ENCODE assay signal across 8 mouse cellular contexts in genomic region chr2:66041917-66042419, GRCm38 (mm10).
DNase-seq lines count a peak whose midpoint lies in the region; ATAC-seq and TF ChIP-seq lines count a peak whose summit lies in the region.

No protein-coding gene starts in this region.

- peak; percentile 56; the same call in 1 of the 2 replicates for ATAC-seq in embryonic facial prominence, embryonic 13.5 days (ENCODE audit: insufficient number of reproducible peaks, insufficient read depth, low FRiP score, low TSS enrichment, low read depth)
- peak; percentile 69; the same call in 1 of the 2 replicates for ATAC-seq in neural tube, embryonic 14.5 days (ENCODE audit: low read depth)

- no peaks in the 10 kb centered on the region for H3K4me1 ChIP-seq in ES-Bruce4 (ENCODE audit: control insufficient read depth, insufficient read depth, low read length)
- H3K4me1 ChIP-seq in embryonic facial prominence, embryonic 13.5 days: no peaks in the 10 kb centered on the region
- H3K4me1 ChIP-seq in neural tube, embryonic 14.5 days (ENCODE audit: control insufficient read depth, insufficient read depth, low read length): no peaks in the 10 kb centered on the region; the same call in 1 of the 2 replicates

- TF ChIP-seq POLR2A in ES-Bruce4 (IDR thresholded peaks at IDR 0.05; ENCODE audit: insufficient read depth, low read length): no peak

- DNase-seq in adrenal gland, postnatal 25 days: peak; percentile 7
- peak; percentile 42 for DNase-seq in kidney, adult 18-20 months
- peak; percentile 54 to 84 for DNase-seq in left cerebral cortex, postnatal 25 days (ENCODE audit: low spot score in 2 of 2)
- DNase-seq in thymus, postnatal 25 days: no peak
- DNase-seq in spleen, postnatal 14 days (ENCODE audit: low spot score in 2 of 2): no peak

- no peak overlapping the region for H3K9ac ChIP-seq in ES-Bruce4 (ENCODE audit: low read depth, poor library complexity, severe bottlenecking)
- no peak overlapping the region for H3K9ac ChIP-seq in embryonic facial prominence, embryonic 13.5 days
- H3K9ac ChIP-seq in neural tube, embryonic 14.5 days (replicated peaks; ENCODE audit: low read depth, low read length): no peak overlapping the region

- H3K4me3 ChIP-seq in ES-Bruce4 (ENCODE audit: low read depth, low read length): peak overlapping the region; percentile 1; the same call in 1 of the 2 replicates
- no peak overlapping the region for H3K4me3 ChIP-seq in embryonic facial prominence, embryonic 13.5 days
- H3K4me3 ChIP-seq in neural tube, embryonic 14.5 days (ENCODE audit: low read depth, low read length): no peak overlapping the region

- H3K27ac ChIP-seq in ES-Bruce4 (ENCODE audit: insufficient read depth, low read length): no peak overlapping the region
- H3K27ac ChIP-seq in embryonic facial prominence, embryonic 13.5 days: no peak overlapping the region
- H3K27ac ChIP-seq in neural tube, embryonic 14.5 days (ENCODE audit: low read depth, low read length): peak overlapping the region; percentile 62

- H3K4me2 ChIP-seq in embryonic facial prominence, embryonic 13.5 days: peak overlapping the region; percentile 11; the same call in 1 of the 2 replicates
- H3K4me2 ChIP-seq in neural tube, embryonic 14.5 days (ENCODE audit: low read depth, low read length): no peak overlapping the region

- no peaks in the 10 kb centered on the region for H3K27me3 ChIP-seq in ES-Bruce4 (ENCODE audit: control insufficient read depth, insufficient read depth, low read length, poor library complexity, severe bottlenecking)
- no peaks in the 10 kb centered on the region for H3K27me3 ChIP-seq in embryonic facial prominence, embryonic 13.5 days
- H3K27me3 ChIP-seq in neural tube, embryonic 14.5 days (ENCODE audit: control insufficient read depth, insufficient read depth, low read length): no peaks in the 10 kb centered on the region

- H3K9me3 ChIP-seq in ES-Bruce4 (replicated peaks; ENCODE audit: control insufficient read depth, insufficient read depth, low read length, poor library complexity, severe bottlenecking): no peaks in the 10 kb centered on the region
- no peaks in the 10 kb centered on the region for H3K9me3 ChIP-seq in embryonic facial prominence, embryonic 13.5 days
- no peaks in the 10 kb centered on the region for H3K9me3 ChIP-seq in neural tube, embryonic 14.5 days (ENCODE audit: control insufficient read depth, low read length)

- peak; percentile 36 for TF ChIP-seq CTCF in ES-Bruce4 (IDR thresholded peaks at IDR 0.05; ENCODE audit: low read depth, low read length)

- no peak for TF ChIP-seq EP300 in ES-Bruce4 (IDR thresholded peaks at IDR 0.05; ENCODE audit: insufficient read depth, low read depth, low read length)

- intact Hi-C loops in left cerebral cortex, postnatal 25 days (cut with DNase I): loop anchor here (2.0 to 5.0 kb wide), 2 partner anchors 137 to 250 kb away; no protein-coding TSS in a partner anchor

- no peaks in the 10 kb centered on the region for H3K36me3 ChIP-seq in ES-Bruce4 (ENCODE audit: control insufficient read depth, insufficient read depth, low read length, poor library complexity, severe bottlenecking)
- no peaks in the 10 kb centered on the region for H3K36me3 ChIP-seq in embryonic facial prominence, embryonic 13.5 days
- H3K36me3 ChIP-seq in neural tube, embryonic 14.5 days (ENCODE audit: control insufficient read depth, insufficient read depth, low read length): no peaks in the 10 kb centered on the region

- WGBS in embryonic facial prominence, embryonic 13.5 days: 55% methylated on average over 9 of the region's 9 CpGs
- 62% methylated on average over 9 of the region's 9 CpGs for WGBS in neural tube, embryonic 14.5 days

Comparison
In these comparisons a context has a peak if more than half of its experiments do, and no peak if none do; other contexts are left out.
1. DNase-seq: peak in adrenal gland, postnatal 25 days (single experiment), kidney, adult 18-20 months (single experiment) and left cerebral cortex, postnatal 25 days (2 of 2); none in thymus, postnatal 25 days (single experiment) and spleen, postnatal 14 days (0 of 2).